Mouse (Mus musculus) CD4-positive, CD25-positive, alpha-beta regulatory T cell, adult 9 weeks (primary cell): ENCODE measurements around the gene Tspan6. TPM values are rescaled to one million over a fixed set of nuclear protein-coding genes. Genes with fewer than 3 reads are reported as not detected.

Source experiments
- polyA plus RNA-seq: library from polyadenylated mRNA; unstranded; fragments of 100-300 nt; shearing (Covaris generic); gene quantifications from one replicate; pipeline ENCODE4 v1.2.1, GENCODE M21; 2017

Gene Tspan6
- polyA plus RNA-seq: 7.0 TPM

GRCm38 (mm10) chrX:133898014-133898542 lies at the start of gene Tspan6:
Gene Tspan6, minus strand, starts transcription at chrX:133898429.

DNA sequence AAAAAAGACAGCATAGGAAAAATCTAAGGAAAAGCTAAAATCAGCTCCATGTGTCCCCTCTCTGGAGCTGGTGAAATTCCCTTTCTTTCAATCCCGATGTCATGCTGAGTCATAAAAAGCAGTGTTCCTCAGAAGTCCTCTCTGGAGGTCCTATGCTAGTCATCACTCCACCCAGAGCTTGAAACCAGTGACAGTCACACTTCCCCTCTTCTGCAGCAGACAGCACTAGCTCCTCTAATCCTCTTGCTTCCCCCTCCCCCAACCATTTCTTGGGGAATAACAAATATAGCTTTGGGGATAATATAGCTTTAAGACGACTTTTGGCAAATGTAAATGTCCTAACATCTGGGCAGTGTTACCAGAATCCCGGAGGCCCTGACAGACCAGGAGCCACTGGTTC lies 10.0 kb upstream of the Tspan6 start, which contains the start of gene Srpx2:
TSS of gene Srpx2 (plus strand) at position 166 of the 400 bp plus-strand sequence.

DNA sequence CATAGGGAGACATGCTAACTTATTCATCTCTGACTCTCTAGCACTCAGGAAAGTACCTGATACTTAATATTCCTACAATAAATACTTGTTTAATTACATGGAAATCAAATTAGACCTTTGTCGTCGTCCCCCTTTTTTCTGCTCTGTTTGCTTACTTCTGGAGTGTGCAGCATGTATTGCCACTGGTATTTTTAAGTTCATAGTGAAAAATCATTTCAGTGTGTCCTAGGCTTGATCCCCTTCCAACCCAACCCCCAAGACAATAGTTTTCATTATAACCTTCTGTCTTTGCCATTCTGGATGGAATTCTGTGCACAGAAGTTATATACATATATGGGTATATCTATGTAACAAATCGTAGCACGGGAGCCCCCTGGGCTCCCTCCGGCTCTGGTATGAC lies 47.5 kb downstream of the Tspan6 start, which contains the start of gene Tnmd:
TSS of gene Tnmd (plus strand) at position 301 of the 400 bp plus-strand sequence.

Other genes with a start within 250 kb of the Tspan6 start
- not detected for gene Pcdh19, start 209.4 kb downstream of the Tspan6 start, polyA plus RNA-seq
- gene Tnmd, start 47.4 kb downstream of the Tspan6 start, polyA plus RNA-seq: not detected
- gene Srpx2, start 10.0 kb upstream of the Tspan6 start, polyA plus RNA-seq: not detected
- gene Sytl4, start 83.4 kb upstream of the Tspan6 start, polyA plus RNA-seq: 0.27 TPM
- 62.1 TPM for gene Cstf2, start 160.8 kb upstream of the Tspan6 start, polyA plus RNA-seq